Mouse (Mus musculus) lung, embryonic 15.5 days (tissue): ENCODE data around the gene Tjap1. TPM values are rescaled to one million over a fixed set of nuclear protein-coding genes. Genes with fewer than 3 reads are reported as not detected.

ENCODE experiments used
- ATAC-seq: fragments of 200-750 bp; cut with Nextera tagmentation; 2 replicates; pipeline ENCODE4 v1.8.0; 2017; ENCODE audit warnings: moderate number of reproducible peaks, borderline replicate concordance; ENCODE audit not compliant: low FRiP score, low TSS enrichment; ENCODE audit errors: extremely low read depth
- H3K27ac ChIP-seq: fragments of 300-500 bp; sonication (generic); 2 replicates; pipeline ENCODE4 v1.5.1; 2015; ENCODE audit warnings: moderate library complexity, mild to moderate bottlenecking, inconsistent platforms
- H3K27me3 ChIP-seq: fragments of 300-500 bp; sonication (generic); 2 replicates; pipeline ENCODE4 v1.6.1; 2015; ENCODE audit warnings: inconsistent platforms
- H3K36me3 ChIP-seq: fragments of 300-500 bp; sonication (generic); 2 replicates; pipeline ENCODE4 v1.6.1; 2015; ENCODE audit warnings: inconsistent platforms
- H3K4me1 ChIP-seq: fragments of 300-500 bp; sonication (generic); 2 replicates; pipeline ENCODE4 v1.6.1; 2015; ENCODE audit warnings: inconsistent platforms
- H3K4me2 ChIP-seq: fragments of 300-500 bp; sonication (generic); 2 replicates; pipeline ENCODE4 v1.6.1; 2015; ENCODE audit warnings: inconsistent platforms, mild to moderate bottlenecking, moderate library complexity
- H3K4me3 ChIP-seq: fragments of 300-500 bp; sonication (generic); 2 replicates; pipeline ENCODE4 v1.5.1; 2015; ENCODE audit warnings: mild to moderate bottlenecking, inconsistent platforms
- H3K9ac ChIP-seq: fragments of 300-500 bp; sonication (generic); 2 replicates; pipeline ENCODE4 v1.6.1; 2015; ENCODE audit warnings: inconsistent platforms
- H3K9me3 ChIP-seq: fragments of 300-500 bp; sonication (generic); 2 replicates; pipeline ENCODE4 v1.6.1; 2016; ENCODE audit warnings: inconsistent platforms
- WGBS: fragments of 180-500 bp; shearing (Covaris S2); methylation state at CpG from one replicate; pipeline ENCODE4 v1.1.7; 2015; 5-methylcytosine and 5-hydroxymethylcytosine counted together
- microRNA counts: library from miRNA; unstranded; fragments of <30 nt; microRNA quantifications from one replicate; lab custom pipeline; 2016
- microRNA-seq: library from miRNA; unstranded; fragments of <30 nt; microRNA quantifications from one replicate; pipeline ENCODE4, GENCODE M21; 2016
- polyA plus RNA-seq: library from polyadenylated mRNA; unstranded; fragments of >200 nt; fragmentation: Nextera tagmentation; extraction: Ambion mirVana; gene quantifications from 2 replicates; pipeline ENCODE4 v1.2.1, GENCODE M21; 2015

Tjap1 gene
- polyA plus RNA-seq, 1 experiment from 2014 or later: 37.5 TPM

GRCm38 (mm10) chr17:46210550-46210949 lies 72.3 kb downstream of the Tjap1 start:
- ATAC-seq: no peak
- WGBS: 88% methylated on average over 3 of the region's 3 CpGs
- H3K9me3 ChIP-seq: no peaks in the 10 kb centered on the region
- no peaks in the 10 kb centered on the region for H3K4me1 ChIP-seq
- H3K27ac ChIP-seq: no peak overlapping the region
- H3K4me2 ChIP-seq: no peak overlapping the region
- H3K36me3 ChIP-seq: peaks cover 86% of the 10 kb centered on the region
- no peak overlapping the region for H3K4me3 ChIP-seq
- no peaks in the 10 kb centered on the region for H3K27me3 ChIP-seq
- H3K9ac ChIP-seq: no peak overlapping the region

MicroRNA genes within 50 kb of the gene (microRNA counts, 519-probe panel; counts per million panel counts)
- 19.7 counts per million for microRNA mmu-miR-693-3p (lab: Ali Mortazavi, UCI)
- 19.7 counts per million for microRNA mmu-miR-693-5p (lab: Ali Mortazavi, UCI)

Small RNA genes lying within 50 kb of the gene (microRNA-seq; reads per million reads assigned to microRNA genes)
- gene Mir693: not detected

Other genes starting within 250 kb of the Tjap1 start
- 143 TPM in 2 replicates for gene Mrps18a, start 172.0 kb downstream of the Tjap1 start, polyA plus RNA-seq
- 17.0 and 19.4 TPM in 2 replicates for gene Rsph9, start 138.8 kb downstream of the Tjap1 start, polyA plus RNA-seq
- 50.3 and 51.8 TPM in 2 replicates for gene Mad2l1bp, start 129.5 kb downstream of the Tjap1 start, polyA plus RNA-seq
- 40.5 and 50.9 TPM in 2 replicates for gene Gtpbp2, start 122.0 kb downstream of the Tjap1 start, polyA plus RNA-seq
- 21.4 and 21.9 TPM in 2 replicates for gene Polh, start 80.4 kb downstream of the Tjap1 start, polyA plus RNA-seq
- gene Xpo5, start 80.2 kb downstream of the Tjap1 start, polyA plus RNA-seq: 34.6 and 35.5 TPM in 2 replicates
- 84.6 and 92.4 TPM in 2 replicates for gene Polr1c, start 35.0 kb downstream of the Tjap1 start, polyA plus RNA-seq
- gene Yipf3, start 34.9 kb downstream of the Tjap1 start, polyA plus RNA-seq: 102 and 118 TPM in 2 replicates
- 0.66 and 0.79 TPM in 2 replicates for gene Lrrc73, start 29.5 kb downstream of the Tjap1 start, polyA plus RNA-seq
- gene Dlk2, start 14.4 kb upstream of the Tjap1 start, polyA plus RNA-seq: 0.93 and 1.7 TPM in 2 replicates
- gene Abcc10, start 45.3 kb upstream of the Tjap1 start, polyA plus RNA-seq: 3.9 and 5.3 TPM in 2 replicates
- gene Zfp318, start 100.7 kb upstream of the Tjap1 start, polyA plus RNA-seq: 8.9 and 9.8 TPM in 2 replicates
- gene Crip3, start 145.9 kb upstream of the Tjap1 start, polyA plus RNA-seq: 1.7 and 7.8 TPM in 2 replicates
- gene Slc22a7, start 155.4 kb upstream of the Tjap1 start, polyA plus RNA-seq: 0.29 TPM in 1 of 2 replicates, not detected in the other
- gene Ttbk1, start 204.6 kb upstream of the Tjap1 start, polyA plus RNA-seq: 0.04 and 0.11 TPM in 2 replicates
- gene Dnph1, start 213.7 kb upstream of the Tjap1 start, polyA plus RNA-seq: 43.0 and 51.3 TPM in 2 replicates